Mouse (Mus musculus) ES-E14 (cell line): ENCODE data around the gene Hoxc10. TPM values are rescaled to one million over a fixed set of nuclear protein-coding genes. Genes with fewer than 3 reads are reported as not detected.
A peak's percentile ranks its signal among the peaks of the same experiment; 100 is the strongest.

ENCODE experiments used
- DNase-seq: peaks from one replicate; pipeline ENCODE4 v3.0.0-alpha.2; 2013; ENCODE audit warnings: low read depth, low spot score
- H3K27ac ChIP-seq: 2 replicates; pipeline ENCODE4 v1.5.1; 2012; ENCODE audit warnings: low read depth, mild to moderate bottlenecking, low read length, moderate library complexity, mixed read lengths; ENCODE audit not compliant: poor library complexity, insufficient read depth, severe bottlenecking
- H3K36me3 ChIP-seq: 2 replicates; pipeline ENCODE4 v1.6.1; 2012; ENCODE audit warnings: mild to moderate bottlenecking, low read length, moderate library complexity, mixed read lengths; ENCODE audit not compliant: control insufficient read depth, poor library complexity, insufficient read depth, severe bottlenecking
- H3K4me1 ChIP-seq, 2 experiments: fragments of 150-350 bp in 1 of 2; sonication (generic) in 1 of 2; 2 replicates each; pipeline ENCODE4 v1.6.1; 2012; ENCODE audit warnings: low read length in 2 of 2, mild to moderate bottlenecking in 1 of 2, mixed read lengths in 1 of 2; ENCODE audit not compliant: control insufficient read depth in 2 of 2, insufficient read depth in 2 of 2, poor library complexity in 1 of 2
- H3K4me3 ChIP-seq, 2 experiments: fragments of 150-350 bp in 1 of 2; sonication (generic) in 1 of 2; 2 replicates each; pipeline ENCODE4 v1.5.1; 2012; ENCODE audit warnings: low read length in 2 of 2, low read depth in 1 of 2, mild to moderate bottlenecking in 1 of 2, mixed read lengths in 1 of 2; ENCODE audit not compliant: insufficient read depth in 1 of 2, poor library complexity in 1 of 2, severe bottlenecking in 1 of 2
- H3K9ac ChIP-seq: 2 replicates; pipeline ENCODE4 v1.6.1; 2012; ENCODE audit warnings: low read depth, mild to moderate bottlenecking, low read length, mixed read lengths; ENCODE audit not compliant: poor library complexity, insufficient read depth, severe bottlenecking
- H3K9me3 ChIP-seq: fragments of 150-350 bp; sonication (generic); 2 replicates; pipeline ENCODE4 v1.6.1; 2012; ENCODE audit warnings: low read depth, mild to moderate bottlenecking, low read length; ENCODE audit not compliant: control insufficient read depth, insufficient read depth
- CHD2 ChIP-seq: IDR thresholded peaks from 2 replicates; pipeline ENCODE4 v1.6.1; 2014; ENCODE audit warnings: mild to moderate bottlenecking, low read depth, low read length, inconsistent platforms
- HCFC1 ChIP-seq: IDR thresholded peaks from 2 replicates; pipeline ENCODE4 v1.6.1; 2012; ENCODE audit warnings: low read length, inconsistent platforms, borderline replicate concordance; ENCODE audit not compliant: insufficient read depth
- MAFK ChIP-seq: IDR thresholded peaks from 2 replicates; pipeline ENCODE4 v1.6.1; 2014; ENCODE audit warnings: mild to moderate bottlenecking, low read depth, low read length, inconsistent platforms; ENCODE audit not compliant: insufficient read depth
- ZC3H11A ChIP-seq: IDR thresholded peaks from 2 replicates; pipeline ENCODE4 v1.6.1; 2012; ENCODE audit warnings: low read depth, mild to moderate bottlenecking, inconsistent platforms, low read length, borderline replicate concordance
- ZNF384 ChIP-seq: IDR thresholded peaks from 2 replicates; pipeline ENCODE4 v1.6.1; 2012; ENCODE audit warnings: low read depth, low read length, inconsistent platforms
- in situ Hi-C, 2 experiments: fragments of 600-800 bp; cut with MboI; formaldehyde crosslinking; loops; one replicate each; pipeline ENCODE4 v1.15.1; 2025; ENCODE audit warnings: low sequenced_read_pairs in 2 of 2, inconsistent platforms in 1 of 2; ENCODE audit not compliant: unreplicated experiment in 2 of 2
- total RNA-seq: library from RNA; depleted of rRNA; stranded (reverse); fragments of 300-350 nt; gene quantifications from 2 replicates; pipeline ENCODE4 v1.2.3, GENCODE M21; 2012

Gene Hoxc10
- total RNA-seq, 1 experiment = 0.58 TPM

- DNase-seq = no peak
Measured at GRCm38 (mm10) chr15:102970740-102971139, 4.1 kb downstream of the Hoxc10 start.

GRCm38 (mm10) chr15:102972254-102972653, 5.7 kb downstream of the Hoxc10 start:
- H3K4me3 ChIP-seq = no peak overlapping the region

More at GRCm38 (mm10) chr15:102970740-102971139, 4.1 kb downstream of the Hoxc10 start:
- Histone ChIP-seq H3K4me3 (no peak overlapping the region), H3K27ac (no peak overlapping the region), H3K4me1 (peaks cover 0 to 3% of the 10 kb centered on the region in 2 experiments; a peak in 1 of 4 replicates), H3K36me3 (no peaks in the 10 kb centered on the region), H3K9ac (no peak overlapping the region), H3K9me3 (no peaks in the 10 kb centered on the region)
- no peak for TF ChIP-seq ZC3H11A
- TF ChIP-seq ZNF384 = no peak
- TF ChIP-seq MAFK = no peak
- no peak for TF ChIP-seq HCFC1
- in situ Hi-C loops = no loop called here

GRCm38 (mm10) chr15:102972753-102973152, 6.2 kb downstream of the Hoxc10 start:
- no peak for TF ChIP-seq ZC3H11A
- no peak for TF ChIP-seq CHD2
- no peak for TF ChIP-seq HCFC1
- TF ChIP-seq MAFK = no peak
- TF ChIP-seq ZNF384 = no peak
- no peak overlapping the region for H3K4me3 ChIP-seq

More at GRCm38 (mm10) chr15:102972254-102972653, 5.7 kb downstream of the Hoxc10 start:
- no peak for DNase-seq
- Histone ChIP-seq H3K4me1 (peaks cover 0 to 8% of the 10 kb centered on the region in 2 experiments; a peak in 1 of 4 replicates), H3K9me3 (no peaks in the 10 kb centered on the region), H3K27ac (no peak overlapping the region), H3K9ac (no peak overlapping the region), H3K36me3 (no peaks in the 10 kb centered on the region)
- in situ Hi-C loops = no loop called here
- no peak for TF ChIP-seq ZC3H11A

GRCm38 (mm10) chr15:102975034-102975433, 8.4 kb downstream of the Hoxc10 start:
- no peak for DNase-seq
- no peak for TF ChIP-seq CHD2
- H3K27ac ChIP-seq = no peak overlapping the region
- H3K36me3 ChIP-seq = no peaks in the 10 kb centered on the region
- no peak overlapping the region for H3K9ac ChIP-seq
- no peaks in the 10 kb centered on the region for H3K9me3 ChIP-seq
- H3K4me3 ChIP-seq = no peak overlapping the region
- H3K4me1 ChIP-seq = peaks cover 0 to 6% of the 10 kb centered on the region in 2 experiments; a peak in 1 of 4 replicates
- in situ Hi-C loops = loop anchor here in 1 of 2 experiments (25.0 kb wide), 1 partner anchor 337 kb away; the partner anchor contains the start of gene Gpr84

More at GRCm38 (mm10) chr15:102972753-102973152, 6.2 kb downstream of the Hoxc10 start:
- no peaks in the 10 kb centered on the region for H3K9me3 ChIP-seq
- H3K9ac ChIP-seq = no peak overlapping the region
- in situ Hi-C loops = no loop called here
- peaks cover 0 to 6% of the 10 kb centered on the region in 2 experiments; a peak in 1 of 4 replicates for H3K4me1 ChIP-seq
- DNase-seq = no peak
- H3K36me3 ChIP-seq = no peaks in the 10 kb centered on the region
- no peak overlapping the region for H3K27ac ChIP-seq

GRCm38 (mm10) chr15:102975688-102976111, 9.1 kb downstream of the Hoxc10 start:
- H3K9me3 ChIP-seq = no peaks in the 10 kb centered on the region
- no peak for TF ChIP-seq HCFC1
- no peak for DNase-seq
- peaks cover 0 to 6% of the 10 kb centered on the region in 2 experiments; a peak in 1 of 4 replicates for H3K4me1 ChIP-seq
- no peak overlapping the region for H3K27ac ChIP-seq
- peak overlapping the region in 1 of 2 experiments; percentile 20; a peak in 1 of 4 replicates for H3K4me3 ChIP-seq
- in situ Hi-C loops = loop anchor here in 1 of 2 experiments (25.0 kb wide), 1 partner anchor 337 kb away; the partner anchor contains the start of gene Gpr84
- no peaks in the 10 kb centered on the region for H3K36me3 ChIP-seq
- no peak overlapping the region for H3K9ac ChIP-seq
